Comparison of ENCODE assay signal across 8 mouse cellular contexts in genomic region chr10:71237516-71238239, GRCm38 (mm10). TPM values are rescaled to one million over a fixed set of nuclear protein-coding genes. Genes with fewer than 3 reads are reported as not detected.
DNase-seq lines count a peak whose midpoint lies in the region; ATAC-seq and TF ChIP-seq lines count a peak whose summit lies in the region.

No protein-coding gene starts in this region.

- peak; percentile 61 for TF ChIP-seq EP300 in heart, postnatal 0 days (IDR thresholded peaks at IDR 0.05; ENCODE audit: low read depth)

- H3K9me3 ChIP-seq in forebrain, embryonic 11.5 days (ENCODE audit: control insufficient read depth, low read length) = no peaks in the 10 kb centered on the region
- H3K9me3 ChIP-seq in heart, postnatal 0 days (replicated peaks; ENCODE audit: control insufficient read depth, low read length) = no peaks in the 10 kb centered on the region
- H3K9me3 ChIP-seq in liver, embryonic 16.5 days (replicated peaks; ENCODE audit: control insufficient read depth, low read length) = no peaks in the 10 kb centered on the region
- H3K9me3 ChIP-seq in neural tube, embryonic 13.5 days = no peaks in the 10 kb centered on the region

- H3K36me3 ChIP-seq in forebrain, embryonic 11.5 days (ENCODE audit: control insufficient read depth, insufficient read depth, low read length) = peaks cover 7% of the 10 kb centered on the region
- H3K36me3 ChIP-seq in heart, postnatal 0 days (replicated peaks; ENCODE audit: control insufficient read depth, insufficient read depth, low read length) = peaks cover 30% of the 10 kb centered on the region
- peaks cover 16% of the 10 kb centered on the region for H3K36me3 ChIP-seq in liver, embryonic 16.5 days (ENCODE audit: control insufficient read depth, insufficient read depth)
- H3K36me3 ChIP-seq in neural tube, embryonic 13.5 days = peaks cover 26% of the 10 kb centered on the region
- H3K36me3 ChIP-seq in testis, adult 2 months (ENCODE audit: control insufficient read depth, insufficient read depth, low read length) = no peaks in the 10 kb centered on the region; the same call in 1 of the 2 replicates

- H3K27ac ChIP-seq in forebrain, embryonic 11.5 days (ENCODE audit: low read depth, low read length) = 0 out of 2 replicates have a peak overlapping the region, but pooled peaks have one; percentile 37
- H3K27ac ChIP-seq in heart, postnatal 0 days (ENCODE audit: low read depth) = peak overlapping the region; percentile 78
- H3K27ac ChIP-seq in liver, embryonic 16.5 days (ENCODE audit: low read length) = peak overlapping the region; percentile 81
- peak overlapping the region; percentile 75 for H3K27ac ChIP-seq in neural tube, embryonic 13.5 days (replicated peaks)
- peak overlapping the region; percentile 78 for H3K27ac ChIP-seq in testis, adult 2 months (ENCODE audit: control insufficient read depth, insufficient read depth, low read depth, low read length)

- TF ChIP-seq POLR2A in testis, adult 2 months (IDR thresholded peaks at IDR 0.05; ENCODE audit: control insufficient read depth, low read depth, low read length) = peak; percentile 87

- peak; percentile 99 for ATAC-seq in forebrain, embryonic 11.5 days (replicated peaks; ENCODE audit: low FRiP score)
- peak; percentile 100 for ATAC-seq in heart, postnatal 0 days (ENCODE audit: insufficient read depth, low read depth)
- ATAC-seq in liver, embryonic 16.5 days (ENCODE audit: low read depth) = peak; percentile 96
- ATAC-seq in neural tube, embryonic 13.5 days (ENCODE audit: low read depth) = peak; percentile 98

- peak overlapping the region; percentile 80 for H3K4me3 ChIP-seq in forebrain, embryonic 11.5 days (ENCODE audit: low read depth, low read length)
- H3K4me3 ChIP-seq in heart, postnatal 0 days (ENCODE audit: low read depth, low read length) = peak overlapping the region; percentile 88
- peak overlapping the region; percentile 94 for H3K4me3 ChIP-seq in liver, embryonic 16.5 days (ENCODE audit: low read depth, low read length)
- peak overlapping the region; percentile 95 for H3K4me3 ChIP-seq in neural tube, embryonic 13.5 days
- peak overlapping the region; percentile 93 for H3K4me3 ChIP-seq in testis, adult 2 months (ENCODE audit: control insufficient read depth, low read depth, low read length)

- TF ChIP-seq CTCF in heart, postnatal 0 days (IDR thresholded peaks at IDR 0.05; ENCODE audit: low read depth) = peak; percentile 14; the same call in 1 of the 2 replicates
- no peak for TF ChIP-seq CTCF in testis, adult 2 months (IDR thresholded peaks at IDR 0.05; ENCODE audit: control insufficient read depth, insufficient read depth, insufficient replicate concordance, low read depth, low read length)

- H3K27me3 ChIP-seq in forebrain, embryonic 11.5 days (ENCODE audit: control insufficient read depth, insufficient read depth, low read length) = no peaks in the 10 kb centered on the region
- no peaks in the 10 kb centered on the region for H3K27me3 ChIP-seq in heart, postnatal 0 days (ENCODE audit: control insufficient read depth, insufficient read depth, low read length)
- H3K27me3 ChIP-seq in liver, embryonic 16.5 days (ENCODE audit: control insufficient read depth, insufficient read depth, low read depth, low read length) = no peaks in the 10 kb centered on the region
- no peaks in the 10 kb centered on the region for H3K27me3 ChIP-seq in neural tube, embryonic 13.5 days
- H3K27me3 ChIP-seq in testis, adult 2 months (ENCODE audit: control insufficient read depth, insufficient read depth, low read length) = no peaks in the 10 kb centered on the region

- DNase-seq in CD8-positive naive resting alpha-beta T cell, adult 2 months (ENCODE audit: low read depth in 2 of 2, low spot score in 2 of 2) = peak; percentile 93 to 97
- peak; percentile 84 for DNase-seq in c-Kit-positive CD71-negative TER-119-negative erythroid progenitor cells, embryonic 14.5 days (ENCODE audit: low read depth)
- DNase-seq in forebrain, embryonic 11.5 days (ENCODE audit: low spot score) = peak; percentile 99
- DNase-seq in heart, postnatal 0 days (ENCODE audit: low spot score) = peak; percentile 87
- DNase-seq in kidney, postnatal 4 days = peak; percentile 98

- peak overlapping the region; percentile 78 for H3K9ac ChIP-seq in forebrain, embryonic 11.5 days (ENCODE audit: low read length)
- peak overlapping the region; percentile 85 for H3K9ac ChIP-seq in heart, postnatal 0 days (replicated peaks; ENCODE audit: low read depth, low read length)
- peak overlapping the region; percentile 90 for H3K9ac ChIP-seq in liver, embryonic 16.5 days (ENCODE audit: low read depth, low read length)
- H3K9ac ChIP-seq in neural tube, embryonic 13.5 days = peak overlapping the region; percentile 89

- no peaks in the 10 kb centered on the region for H3K4me1 ChIP-seq in forebrain, embryonic 11.5 days (replicated peaks; ENCODE audit: control insufficient read depth, insufficient read depth, low read length)
- H3K4me1 ChIP-seq in heart, postnatal 0 days (ENCODE audit: control insufficient read depth, insufficient read depth) = peaks cover 15% of the 10 kb centered on the region
- H3K4me1 ChIP-seq in liver, embryonic 16.5 days (ENCODE audit: control insufficient read depth, low read depth, low read length) = peaks cover 5% of the 10 kb centered on the region
- H3K4me1 ChIP-seq in neural tube, embryonic 13.5 days (replicated peaks) = peaks cover 20% of the 10 kb centered on the region
- H3K4me1 ChIP-seq in testis, adult 2 months (ENCODE audit: control insufficient read depth, insufficient read depth, low read length) = no peaks in the 10 kb centered on the region

- peak overlapping the region; percentile 84 for H3K4me2 ChIP-seq in forebrain, embryonic 11.5 days (ENCODE audit: low read depth, low read length, severe bottlenecking)
- H3K4me2 ChIP-seq in heart, postnatal 0 days (ENCODE audit: low read depth, low read length) = peak overlapping the region; percentile 92
- H3K4me2 ChIP-seq in liver, embryonic 16.5 days (ENCODE audit: low read depth, low read length) = peak overlapping the region; percentile 78
- H3K4me2 ChIP-seq in neural tube, embryonic 13.5 days = peak overlapping the region; percentile 95

- WGBS in forebrain, embryonic 11.5 days = under 1% methylated on average over 65 of the region's 68 CpGs
- WGBS in heart, postnatal 0 days = 0% methylated on average over 63 of the region's 68 CpGs
- under 1% methylated on average over 68 of the region's 68 CpGs for WGBS in liver, embryonic 16.5 days (ENCODE audit: insufficient replicate concordance)
- under 1% methylated on average over 68 of the region's 68 CpGs for WGBS in neural tube, embryonic 13.5 days

RNA-seq across cellular contexts. Expression of gene Tfam, which starts 0.4 kb away (rescaled TPM):
- 87.2 and 99.4 TPM in 2 replicates for polyA plus RNA-seq in forebrain, embryonic 11.5 days (2014; fragmentation: Nextera tagmentation; extraction: Ambion mirVana)
- 11.9 and 13.1 TPM in 2 replicates for total RNA-seq in heart, postnatal 0 days (2014; rRNA removed; ENCODE audit: low replicate concordance)
- polyA plus RNA-seq in heart, postnatal 0 days (2015; fragmentation: Nextera tagmentation; extraction: Ambion mirVana) = 41.9 and 49.7 TPM in 2 replicates
- polyA plus RNA-seq in liver, embryonic 16.5 days (2015; fragmentation: Nextera tagmentation; extraction: Ambion mirVana) = 32.5 and 32.8 TPM in 2 replicates
- polyA plus RNA-seq in neural tube, embryonic 13.5 days (2015; fragmentation: Nextera tagmentation; extraction: Ambion mirVana) = 56.6 and 69.5 TPM in 2 replicates
- 49.6 and 56.3 TPM in 2 replicates for polyA plus RNA-seq in testis, adult 2 months (2012; rRNA removed)

RNA-seq across cellular contexts. Expression of gene Ube2d1, which starts 47.4 kb away (rescaled TPM):
- polyA plus RNA-seq in forebrain, embryonic 11.5 days (2014; fragmentation: Nextera tagmentation; extraction: Ambion mirVana) = 139 and 150 TPM in 2 replicates
- 19.6 and 46.8 TPM in 2 replicates for total RNA-seq in heart, postnatal 0 days (2014; rRNA removed; ENCODE audit: low replicate concordance)
- polyA plus RNA-seq in heart, postnatal 0 days (2015; fragmentation: Nextera tagmentation; extraction: Ambion mirVana) = 45.3 and 48.5 TPM in 2 replicates
- polyA plus RNA-seq in liver, embryonic 16.5 days (2015; fragmentation: Nextera tagmentation; extraction: Ambion mirVana) = 6.5 and 6.6 TPM in 2 replicates
- polyA plus RNA-seq in neural tube, embryonic 13.5 days (2015; fragmentation: Nextera tagmentation; extraction: Ambion mirVana) = 200 and 217 TPM in 2 replicates
- 5.9 and 8.6 TPM in 2 replicates for polyA plus RNA-seq in testis, adult 2 months (2012; rRNA removed)

Comparison
In these comparisons a context has a peak if more than half of its experiments do, and no peak if none do; other contexts are left out.
1. Peak in every context shown above with its lines: DNase-seq, ATAC-seq, H3K4me3 ChIP-seq and H3K27ac ChIP-seq.